Comparison of ENCODE assay signal across 11 mouse cellular contexts in the genomic region with DNA sequence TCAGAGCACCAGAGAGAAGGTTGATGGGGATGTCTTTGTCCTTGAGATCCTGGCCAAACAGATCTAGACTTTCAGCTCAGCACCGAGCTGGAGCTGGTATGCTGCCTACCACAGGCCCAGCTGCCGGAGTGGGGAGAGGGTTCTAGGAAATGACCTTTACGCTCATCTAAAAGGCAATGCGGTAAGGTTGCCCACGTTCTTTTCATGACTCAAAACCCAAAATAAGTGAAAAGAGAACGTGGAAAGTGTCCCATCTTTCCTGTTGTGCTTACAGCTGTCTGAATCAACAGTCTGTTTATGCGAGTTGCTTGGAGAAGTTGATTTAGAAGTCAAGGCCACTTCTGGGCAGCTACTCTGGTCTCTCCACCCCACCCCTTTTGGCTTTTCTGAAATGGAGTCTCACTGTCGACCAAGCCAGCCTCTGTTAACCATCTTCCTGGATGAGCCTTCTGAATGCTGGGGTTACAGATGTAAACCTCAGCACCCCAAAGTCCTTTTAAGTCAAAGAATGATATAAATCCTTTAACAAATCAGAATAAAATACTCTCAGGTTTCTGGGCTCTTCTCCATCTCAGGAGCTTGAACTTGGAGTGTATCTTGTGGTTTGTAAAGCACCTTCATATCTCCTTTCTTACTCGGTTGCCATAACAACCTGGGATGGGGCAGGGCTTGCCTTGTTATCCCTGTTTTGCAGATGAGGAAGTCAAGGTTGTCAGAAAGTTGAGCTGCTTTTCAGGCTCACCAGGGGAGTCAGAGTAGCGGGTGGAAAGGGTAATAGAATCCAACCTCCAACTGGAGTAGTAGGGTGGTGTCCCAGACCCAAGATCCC.
A peak's percentile ranks its signal among the peaks of the same experiment; 100 is the strongest.
DNase-seq lines count a peak whose midpoint lies in the region; ATAC-seq and TF ChIP-seq lines count a peak whose summit lies in the region.
"Had no signal": no experiment of that assay in that cellular context is flagged by ENCODE, and none has a peak within 500 bp of the region (broad histone marks: within the 10 kb centered on the region; RNA-seq: fewer than 3 reads in every experiment).

No protein-coding gene starts in this region.

- no peak for TF ChIP-seq CTCF in heart, adult 2 months (IDR thresholded peaks at IDR 0.05)
- no peak for TF ChIP-seq CTCF in small intestine, adult 2 months (IDR thresholded peaks at IDR 0.05; ENCODE audit: extremely low read depth, insufficient read length, insufficient replicate concordance, low read depth, low read length)

- no peak for DNase-seq in heart, adult 2 months
- no peak for DNase-seq in heart, adult 8-10 months (ENCODE audit: low spot score)
- no peak for DNase-seq in lung, postnatal 25 days (ENCODE audit: low spot score)
- DNase-seq in ZHBTc4 (ENCODE audit: low read depth, low spot score), result peak; percentile 46
- DNase-seq in adrenal gland, postnatal 25 days, result no peak
- DNase-seq: right cerebral cortex, postnatal 4 days had no signal

- no peak overlapping the region for H3K4me2 ChIP-seq in lung, embryonic 16.5 days (ENCODE audit: low read depth, low read length)
- H3K4me2 ChIP-seq in midbrain, embryonic 13.5 days (replicated peaks), result no peak overlapping the region
- H3K4me2 ChIP-seq: hindbrain, embryonic 14.5 days had no signal

- H3K27ac ChIP-seq in heart, adult 2 months, result peak overlapping the region; percentile 95
- peak overlapping the region; percentile 81 for H3K27ac ChIP-seq in lung, embryonic 16.5 days (ENCODE audit: low read length)
- H3K27ac ChIP-seq in small intestine, adult 2 months (ENCODE audit: insufficient read depth, low read depth, low read length), result peak overlapping the region; percentile 89
- no peak overlapping the region for H3K27ac ChIP-seq in midbrain, embryonic 13.5 days
- H3K27ac ChIP-seq: forebrain, embryonic 10.5 days; hindbrain, embryonic 14.5 days had no signal

- TF ChIP-seq EP300 in heart, adult 2 months (IDR thresholded peaks at IDR 0.05; ENCODE audit: insufficient read depth, low read depth, low read length), result no peak

- intact Hi-C loops in heart, adult 2 months (cut with DNase I), result no loop called here

- peak overlapping the region; percentile 7; the same call in 1 of the 2 replicates for H3K9ac ChIP-seq in heart, adult 2 months (ENCODE audit: low read depth, low read length)
- H3K9ac ChIP-seq in lung, embryonic 16.5 days (ENCODE audit: low read length), result no peak overlapping the region
- H3K9ac ChIP-seq in midbrain, embryonic 13.5 days (replicated peaks), result no peak overlapping the region
- H3K9ac ChIP-seq: hindbrain, embryonic 14.5 days had no signal

- no peak overlapping the region for H3K4me3 ChIP-seq in heart, adult 2 months
- H3K4me3 ChIP-seq in lung, embryonic 16.5 days (ENCODE audit: low read length), result no peak overlapping the region
- H3K4me3 ChIP-seq in small intestine, adult 2 months (ENCODE audit: low read depth, low read length), result no peak overlapping the region
- H3K4me3 ChIP-seq in midbrain, embryonic 13.5 days (replicated peaks), result no peak overlapping the region
- H3K4me3 ChIP-seq: forebrain, embryonic 10.5 days had no signal

- H3K9me3 ChIP-seq in lung, embryonic 16.5 days (ENCODE audit: control insufficient read depth, low read length), result no peaks in the 10 kb centered on the region
- H3K9me3 ChIP-seq in midbrain, embryonic 13.5 days, result no peaks in the 10 kb centered on the region
- H3K9me3 ChIP-seq: forebrain, embryonic 10.5 days had no signal

- 32% methylated on average over 10 of the region's 10 CpGs for WGBS in heart, adult 2 months
- WGBS in lung, embryonic 16.5 days, result 66% methylated on average over 10 of the region's 10 CpGs
- WGBS in small intestine, adult 2 months, result 40% methylated on average over 10 of the region's 10 CpGs
- WGBS in midbrain, embryonic 13.5 days, result 85% methylated on average over 10 of the region's 10 CpGs

- peaks cover 56% of the 10 kb centered on the region for H3K36me3 ChIP-seq in heart, adult 2 months (ENCODE audit: control insufficient read depth, insufficient read depth, low read length)
- H3K36me3 ChIP-seq in lung, embryonic 16.5 days (ENCODE audit: control insufficient read depth, insufficient read depth, low read length), result no peaks in the 10 kb centered on the region
- H3K36me3 ChIP-seq in small intestine, adult 2 months (ENCODE audit: control insufficient read depth, insufficient read depth, low read length), result no peaks in the 10 kb centered on the region; the same call in 1 of the 2 replicates
- no peaks in the 10 kb centered on the region for H3K36me3 ChIP-seq in midbrain, embryonic 13.5 days
- H3K36me3 ChIP-seq: forebrain, embryonic 10.5 days had no signal

- peaks cover 7% of the 10 kb centered on the region for H3K79me2 ChIP-seq in heart, adult 2 months (replicated peaks; ENCODE audit: control insufficient read depth, insufficient read depth, low read length)

- ATAC-seq in lung, embryonic 16.5 days (ENCODE audit: low read depth), result no peak
- no peak for ATAC-seq in midbrain, embryonic 13.5 days

- no peak for TF ChIP-seq POLR2A in heart, adult 2 months (IDR thresholded peaks at IDR 0.05; ENCODE audit: insufficient read depth, low read depth, low read length)
- TF ChIP-seq POLR2A in small intestine, adult 2 months (IDR thresholded peaks at IDR 0.05; ENCODE audit: low read depth, low read length), result no peak

- no peaks in the 10 kb centered on the region for H3K27me3 ChIP-seq in heart, adult 2 months (ENCODE audit: control insufficient read depth, insufficient read depth, low read length)
- H3K27me3 ChIP-seq in lung, embryonic 16.5 days (ENCODE audit: control insufficient read depth, insufficient read depth, low read depth, low read length), result no peaks in the 10 kb centered on the region
- no peaks in the 10 kb centered on the region for H3K27me3 ChIP-seq in small intestine, adult 2 months (ENCODE audit: control insufficient read depth, insufficient read depth, low read length)
- no peaks in the 10 kb centered on the region for H3K27me3 ChIP-seq in midbrain, embryonic 13.5 days

- H3K4me1 ChIP-seq in heart, adult 2 months (ENCODE audit: control insufficient read depth, insufficient read depth, low read length), result peaks cover 45% of the 10 kb centered on the region
- H3K4me1 ChIP-seq in lung, embryonic 16.5 days (replicated peaks; ENCODE audit: control insufficient read depth, insufficient read depth, low read length), result peaks cover 46% of the 10 kb centered on the region
- peaks cover 25% of the 10 kb centered on the region for H3K4me1 ChIP-seq in small intestine, adult 2 months (ENCODE audit: control insufficient read depth, insufficient read depth, insufficient read length, low read length)
- peaks cover 17% of the 10 kb centered on the region for H3K4me1 ChIP-seq in midbrain, embryonic 13.5 days (replicated peaks)
